In the genomic region with DNA sequence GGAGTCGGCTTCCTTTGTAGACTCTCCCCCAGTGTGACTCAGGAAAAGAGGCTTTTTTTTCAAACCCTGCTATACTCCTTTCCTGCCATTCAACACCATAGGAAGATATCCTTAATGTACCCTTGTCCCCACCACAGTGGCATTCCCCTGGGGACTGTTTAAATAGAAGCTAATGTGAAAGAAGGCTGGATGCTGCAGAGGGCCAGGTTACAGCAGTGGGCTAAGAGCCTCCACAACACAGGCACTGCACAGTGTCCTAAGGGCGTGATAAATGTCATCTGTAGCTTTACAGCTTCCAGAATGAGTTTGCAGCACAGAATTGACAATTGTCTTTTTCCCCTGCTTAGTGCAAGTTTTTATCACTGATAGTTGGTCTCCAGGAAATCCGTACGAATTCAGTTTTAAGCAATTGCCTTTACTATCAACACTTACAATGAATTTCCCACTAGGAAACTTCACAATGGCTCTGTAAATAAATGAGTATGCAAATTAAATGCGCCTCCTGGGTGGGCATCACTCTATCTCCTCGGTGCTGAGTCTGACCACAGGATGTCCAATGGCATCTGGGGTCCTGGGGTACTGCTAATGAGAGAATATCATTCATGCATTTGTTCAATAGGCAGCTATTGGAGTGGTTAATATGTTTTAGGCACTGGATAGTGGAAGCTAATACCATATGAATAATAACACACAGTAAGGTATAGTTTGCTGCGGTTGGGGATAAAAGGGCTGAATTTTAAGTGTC, we compare ENCODE assay signal across 19 mouse cellular contexts.
DNase-seq lines count a peak whose midpoint lies in the region; ATAC-seq and TF ChIP-seq lines count a peak whose summit lies in the region.
"Had no signal": no experiment of that assay in that cellular context is flagged by ENCODE, and none has a peak within 500 bp of the region (broad histone marks: within the 10 kb centered on the region; RNA-seq: fewer than 3 reads in every experiment).

No protein-coding gene starts in this region.

- no peaks in the 10 kb centered on the region for H3K9me3 ChIP-seq in hindbrain, embryonic 11.5 days (ENCODE audit: control insufficient read depth, low read length)
- no peaks in the 10 kb centered on the region for H3K9me3 ChIP-seq in hindbrain, embryonic 10.5 days
- no peaks in the 10 kb centered on the region for H3K9me3 ChIP-seq in hindbrain, embryonic 12.5 days (replicated peaks)
- H3K9me3 ChIP-seq in hindbrain, embryonic 15.5 days: no peaks in the 10 kb centered on the region
- H3K9me3 ChIP-seq in neural tube, embryonic 13.5 days: no peaks in the 10 kb centered on the region
- H3K9me3 ChIP-seq in stomach, postnatal 0 days (ENCODE audit: control insufficient read depth, low read length): no peaks in the 10 kb centered on the region

- no peak overlapping the region for H3K4me2 ChIP-seq in hindbrain, embryonic 11.5 days (replicated peaks; ENCODE audit: low read depth, low read length)
- H3K4me2 ChIP-seq in hindbrain, embryonic 12.5 days (replicated peaks): no peak overlapping the region
- H3K4me2 ChIP-seq in hindbrain, embryonic 15.5 days: no peak overlapping the region
- peak overlapping the region; percentile 9; the same call in 1 of the 2 replicates for H3K4me2 ChIP-seq in neural tube, embryonic 13.5 days
- no peak overlapping the region for H3K4me2 ChIP-seq in stomach, postnatal 0 days (replicated peaks; ENCODE audit: low read depth)

- ATAC-seq in hindbrain, embryonic 11.5 days (ENCODE audit: low FRiP score): peak; percentile 79
- ATAC-seq in hindbrain, embryonic 12.5 days (ENCODE audit: low FRiP score): peak; percentile 74
- ATAC-seq in hindbrain, embryonic 15.5 days (ENCODE audit: low FRiP score, low read depth): peak; percentile 45; the same call in 1 of the 2 replicates
- ATAC-seq in neural tube, embryonic 13.5 days (ENCODE audit: low read depth): peak; percentile 91
- ATAC-seq in stomach, postnatal 0 days (ENCODE audit: low FRiP score, low TSS enrichment): no peak

- H3K9ac ChIP-seq in hindbrain, embryonic 11.5 days (ENCODE audit: low read depth, low read length): no peak overlapping the region
- H3K9ac ChIP-seq in hindbrain, embryonic 12.5 days: no peak overlapping the region
- H3K9ac ChIP-seq in hindbrain, embryonic 15.5 days: no peak overlapping the region
- no peak overlapping the region for H3K9ac ChIP-seq in neural tube, embryonic 13.5 days
- H3K9ac ChIP-seq in stomach, postnatal 0 days (ENCODE audit: low read length): no peak overlapping the region
- H3K9ac ChIP-seq: liver, embryonic 14.5 days had no signal

- no peaks in the 10 kb centered on the region for H3K4me1 ChIP-seq in hindbrain, embryonic 11.5 days (replicated peaks; ENCODE audit: control insufficient read depth, insufficient read depth, low read length)
- H3K4me1 ChIP-seq in hindbrain, embryonic 10.5 days (replicated peaks): peaks cover 19% of the 10 kb centered on the region
- peaks cover 18% of the 10 kb centered on the region for H3K4me1 ChIP-seq in hindbrain, embryonic 12.5 days
- H3K4me1 ChIP-seq in hindbrain, embryonic 15.5 days (replicated peaks): peaks cover 15% of the 10 kb centered on the region
- peaks cover 33% of the 10 kb centered on the region for H3K4me1 ChIP-seq in neural tube, embryonic 13.5 days (replicated peaks)
- no peaks in the 10 kb centered on the region for H3K4me1 ChIP-seq in stomach, postnatal 0 days (replicated peaks; ENCODE audit: control insufficient read depth, insufficient read depth)

- DNase-seq in hindbrain, embryonic 11.5 days (ENCODE audit: low spot score): peak; percentile 18
- DNase-seq in hindbrain, embryonic 10.5 days (ENCODE audit: low spot score): no peak
- no peak for DNase-seq in kidney, adult 8-10 months
- DNase-seq in ovary, adult 18-20 months (ENCODE audit: low spot score): no peak
- no peak for DNase-seq in stomach, postnatal 0 days (ENCODE audit: low spot score)
- DNase-seq: cerebellum, adult 2 months; cerebellum, postnatal 36 days; gastrocnemius, postnatal 36 days; kidney, adult 18-20 months; kidney, postnatal 10 days; layer of hippocampus, postnatal 36 days; spleen, adult 18-20 months; thymus, postnatal 36 days had no signal

- no peak for TF ChIP-seq EP300 in stomach, postnatal 0 days (optimal IDR thresholded peaks at IDR 0.05)

- WGBS in hindbrain, embryonic 11.5 days: 26% methylated on average over 7 of the region's 7 CpGs
- 31% methylated on average over 7 of the region's 7 CpGs for WGBS in hindbrain, embryonic 10.5 days
- 27% methylated on average over 7 of the region's 7 CpGs for WGBS in hindbrain, embryonic 12.5 days
- WGBS in hindbrain, embryonic 15.5 days: 19% methylated on average over 7 of the region's 7 CpGs
- 12% methylated on average over 7 of the region's 7 CpGs for WGBS in neural tube, embryonic 13.5 days
- WGBS in stomach, postnatal 0 days: 53% methylated on average over 7 of the region's 7 CpGs

- no peak overlapping the region for H3K4me3 ChIP-seq in hindbrain, embryonic 11.5 days (ENCODE audit: low read depth, low read length)
- no peak overlapping the region for H3K4me3 ChIP-seq in hindbrain, embryonic 10.5 days
- H3K4me3 ChIP-seq in hindbrain, embryonic 12.5 days: no peak overlapping the region
- H3K4me3 ChIP-seq in hindbrain, embryonic 15.5 days: no peak overlapping the region
- H3K4me3 ChIP-seq in neural tube, embryonic 13.5 days: no peak overlapping the region
- no peak overlapping the region for H3K4me3 ChIP-seq in stomach, postnatal 0 days (ENCODE audit: low read depth, low read length)
- H3K4me3 ChIP-seq: layer of hippocampus, adult 2 months had no signal

- H3K27me3 ChIP-seq in hindbrain, embryonic 11.5 days (ENCODE audit: control insufficient read depth, insufficient read depth, low read length): no peaks in the 10 kb centered on the region; the same call in 1 of the 2 replicates
- H3K27me3 ChIP-seq in hindbrain, embryonic 10.5 days (ENCODE audit: insufficient read depth, poor library complexity, severe bottlenecking): no peaks in the 10 kb centered on the region
- 0 out of 2 replicates have a peak, but pooled peaks cover 2% of the 10 kb centered on the region for H3K27me3 ChIP-seq in hindbrain, embryonic 12.5 days
- no peaks in the 10 kb centered on the region for H3K27me3 ChIP-seq in hindbrain, embryonic 15.5 days
- H3K27me3 ChIP-seq in neural tube, embryonic 13.5 days: peaks cover 9% of the 10 kb centered on the region
- H3K27me3 ChIP-seq in stomach, postnatal 0 days (ENCODE audit: control insufficient read depth, insufficient read depth, low read length): no peaks in the 10 kb centered on the region

- TF ChIP-seq CTCF in stomach, postnatal 0 days (IDR thresholded peaks at IDR 0.05; ENCODE audit: low read depth): no peak

- H3K27ac ChIP-seq in hindbrain, embryonic 11.5 days (ENCODE audit: low read depth, low read length): no peak overlapping the region
- no peak overlapping the region for H3K27ac ChIP-seq in hindbrain, embryonic 10.5 days
- H3K27ac ChIP-seq in hindbrain, embryonic 12.5 days: no peak overlapping the region; the same call in 1 of the 2 replicates
- no peak overlapping the region for H3K27ac ChIP-seq in hindbrain, embryonic 15.5 days (replicated peaks)
- H3K27ac ChIP-seq in neural tube, embryonic 13.5 days (replicated peaks): peak overlapping the region; percentile 70
- H3K27ac ChIP-seq in stomach, postnatal 0 days (replicated peaks): no peak overlapping the region
- H3K27ac ChIP-seq: layer of hippocampus, adult 2 months; liver, embryonic 14.5 days; macrophage had no signal

- H3K36me3 ChIP-seq in hindbrain, embryonic 11.5 days (ENCODE audit: control insufficient read depth, insufficient read depth, low read length): no peaks in the 10 kb centered on the region
- H3K36me3 ChIP-seq in hindbrain, embryonic 10.5 days: no peaks in the 10 kb centered on the region
- H3K36me3 ChIP-seq in hindbrain, embryonic 12.5 days: no peaks in the 10 kb centered on the region
- no peaks in the 10 kb centered on the region for H3K36me3 ChIP-seq in hindbrain, embryonic 15.5 days
- no peaks in the 10 kb centered on the region for H3K36me3 ChIP-seq in neural tube, embryonic 13.5 days
- H3K36me3 ChIP-seq in stomach, postnatal 0 days (ENCODE audit: control insufficient read depth, insufficient read depth, low read length): no peaks in the 10 kb centered on the region
